Mouse (Mus musculus) gastrocnemius, adult 2 months (tissue): ENCODE data around the gene Rasal2. TPM values are rescaled to one million over a fixed set of nuclear protein-coding genes. Genes with fewer than 3 reads are reported as not detected.

Experiments used
- DNase-seq: peaks from one replicate; pipeline ENCODE4 v3.0.0; 2022
- H3K27ac ChIP-seq: fragments of 200-600 bp; 2 replicates; pipeline ENCODE4 v1.8.1; 2022; ENCODE audit warnings: mild to moderate bottlenecking
- H3K4me3 ChIP-seq: fragments of 200-600 bp; 2 replicates; pipeline ENCODE4 v1.8.1; 2022; ENCODE audit warnings: mild to moderate bottlenecking, moderate library complexity
- CTCF ChIP-seq: fragments of 200-600 bp; IDR thresholded peaks from 2 replicates; pipeline ENCODE4 v1.8.1; 2022; ENCODE audit warnings: antibody characterized with exemption, mild to moderate bottlenecking, moderate library complexity
- intact Hi-C: fragments of 180-260 bp; cut with DNase I; formaldehyde crosslinking; loops from one replicate; pipeline ENCODE4 v1.15.1; 2025
- total RNA-seq, 2 experiments: library from RNA; stranded (reverse); gene quantifications; 2 replicates each; pipeline ENCODE4 v1.2.3; 2021

Gene Rasal2
- total RNA-seq, 2 experiments from 2014 or later = 6.4 to 7.4 TPM

DNA sequence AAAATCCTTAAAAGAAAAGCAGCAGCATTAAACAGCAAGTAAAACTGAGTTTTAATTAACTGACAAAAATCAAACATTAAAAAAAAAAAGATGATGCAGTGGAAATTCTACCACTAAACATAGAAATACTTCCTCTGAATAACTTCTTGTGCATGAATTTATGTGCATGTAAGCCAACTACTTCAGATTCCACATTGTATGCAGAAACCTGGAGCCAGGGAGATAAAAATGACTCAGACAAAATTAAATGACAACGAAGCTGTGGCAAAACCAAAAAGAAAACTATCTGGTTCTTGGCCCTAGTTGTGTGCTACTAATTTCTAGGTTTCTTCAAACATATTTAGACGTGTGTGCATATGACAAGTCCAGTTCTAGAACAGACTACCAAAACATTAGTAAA lies 2.7 kb downstream of the Rasal2 start:
- TF ChIP-seq CTCF = no peak
- H3K27ac ChIP-seq = peak overlapping the region; percentile 75
- H3K4me3 ChIP-seq = peak overlapping the region; percentile 90
- DNase-seq = no peak
- intact Hi-C loops = loop anchor here (5.0 kb wide), 2 partner anchors 67 to 107 kb away; no protein-coding TSS in a partner anchor

DNA sequence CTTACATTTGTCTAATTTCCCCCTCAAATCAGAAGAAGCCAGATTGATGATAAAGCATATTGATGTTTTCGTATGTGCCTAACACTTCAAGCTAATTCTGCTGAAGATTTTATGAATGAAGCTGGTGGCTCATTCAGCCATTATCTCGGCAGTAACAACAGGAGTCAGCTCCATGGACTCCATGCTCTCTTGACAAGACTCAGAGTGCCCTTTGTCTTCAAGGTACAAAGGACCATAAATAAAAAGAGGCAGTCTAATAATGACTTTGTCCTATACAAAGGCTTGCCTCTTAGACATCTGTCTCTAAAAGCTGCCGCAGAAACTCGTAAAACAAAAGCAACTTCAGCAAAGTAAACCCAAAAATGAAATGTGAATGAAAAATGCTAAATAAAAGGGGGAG lies 24.4 kb downstream of the Rasal2 start:
- no peak overlapping the region for H3K27ac ChIP-seq
- no peak for DNase-seq
- no peak for TF ChIP-seq CTCF
- no peak overlapping the region for H3K4me3 ChIP-seq
- intact Hi-C loops = no loop called here

DNA sequence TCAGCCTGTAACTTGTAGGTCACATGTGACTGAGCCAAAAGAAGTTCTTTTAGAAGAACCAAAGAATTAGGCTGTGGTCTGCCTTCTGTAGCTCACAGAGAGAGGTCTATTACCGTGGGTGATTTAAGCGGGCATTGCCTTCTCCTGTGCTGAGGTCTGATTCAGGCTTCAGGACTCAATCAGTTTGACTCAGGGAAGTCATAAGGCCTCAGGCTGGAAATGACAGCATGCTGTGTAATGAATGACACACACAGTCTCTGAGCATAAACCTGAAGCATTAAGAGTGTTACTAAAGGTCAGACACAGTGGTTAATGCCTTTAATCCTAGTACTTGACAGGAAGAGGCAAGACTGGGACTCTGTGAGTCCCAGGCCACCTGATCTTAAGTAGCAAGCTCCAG lies 31.7 kb downstream of the Rasal2 start:
- TF ChIP-seq CTCF = no peak
- H3K27ac ChIP-seq = peak overlapping the region; percentile 43
- DNase-seq = no peak

DNA sequence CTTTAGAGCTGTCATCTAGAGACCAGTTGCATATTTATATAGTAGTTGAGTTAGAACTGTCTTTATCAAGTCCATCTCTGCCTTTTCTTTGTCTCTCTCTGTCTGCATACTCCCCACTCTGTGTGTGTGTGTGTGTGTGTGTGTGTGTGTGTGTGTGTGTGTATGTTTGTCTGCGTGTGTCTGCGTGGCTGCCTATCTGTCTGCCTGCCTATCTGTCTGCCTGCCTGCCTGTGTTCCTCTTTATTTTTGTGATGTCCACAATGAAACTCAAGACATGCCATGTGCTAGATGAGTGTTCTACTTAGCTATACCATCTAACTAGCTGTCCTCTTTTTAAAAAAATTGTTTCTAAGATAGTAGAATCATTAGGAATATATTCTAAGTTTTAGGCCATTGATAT lies 42.0 kb downstream of the Rasal2 start:
- no peak for DNase-seq
- Histone ChIP-seq H3K27ac (no peak overlapping the region), H3K4me3 (no peak overlapping the region)
- no peak for TF ChIP-seq CTCF
- intact Hi-C loops = no loop called here

More for the DNA sequence above, 31.7 kb downstream of the Rasal2 start:
- intact Hi-C loops = no loop called here
- H3K4me3 ChIP-seq = no peak overlapping the region

DNA sequence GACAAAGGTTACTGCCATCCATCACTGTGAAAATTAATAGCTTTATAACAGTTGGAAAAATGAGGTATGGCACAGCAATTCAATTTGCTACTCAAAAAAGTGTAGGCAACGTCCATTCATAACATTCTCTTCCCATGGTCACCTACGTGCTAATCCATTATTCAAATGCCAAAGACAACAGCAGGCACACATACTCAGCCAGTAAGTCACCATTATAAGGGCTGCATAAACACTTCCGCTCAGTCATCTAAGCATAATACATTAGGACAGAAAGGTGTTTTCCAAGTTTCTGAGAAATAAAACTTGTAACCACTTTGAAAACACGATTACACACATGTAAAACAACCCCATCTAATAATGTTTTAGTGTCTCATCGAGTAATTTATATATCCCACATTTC lies 44.1 kb downstream of the Rasal2 start:
- no peak for TF ChIP-seq CTCF
- no peak for DNase-seq
- H3K4me3 ChIP-seq = no peak overlapping the region
- intact Hi-C loops = no loop called here
- H3K27ac ChIP-seq = no peak overlapping the region

DNA sequence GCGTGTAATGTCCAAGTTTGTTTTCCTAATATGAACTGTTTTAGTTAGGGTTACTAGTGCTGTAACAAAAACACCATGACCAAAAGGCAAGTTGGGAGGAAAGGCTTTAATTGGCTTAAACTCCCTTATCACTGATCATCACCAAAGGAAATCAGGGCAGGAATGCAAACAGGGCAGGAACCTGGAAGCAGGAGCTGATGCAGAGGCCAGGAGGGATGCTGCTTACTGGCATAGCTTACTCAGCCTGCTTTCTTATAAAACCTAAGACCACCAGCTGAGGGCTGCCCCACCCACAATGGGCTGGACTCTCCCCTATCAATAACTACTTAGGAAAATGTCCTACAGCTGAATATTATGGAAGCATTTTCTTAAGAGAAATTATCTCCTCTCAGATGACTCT lies 65.7 kb downstream of the Rasal2 start:
- no peak overlapping the region for H3K4me3 ChIP-seq
- intact Hi-C loops = loop anchor here (5.0 kb wide), 1 partner anchor 46 kb away; no protein-coding TSS in a partner anchor
- no peak for TF ChIP-seq CTCF
- H3K27ac ChIP-seq = no peak overlapping the region
- DNase-seq = no peak

DNA sequence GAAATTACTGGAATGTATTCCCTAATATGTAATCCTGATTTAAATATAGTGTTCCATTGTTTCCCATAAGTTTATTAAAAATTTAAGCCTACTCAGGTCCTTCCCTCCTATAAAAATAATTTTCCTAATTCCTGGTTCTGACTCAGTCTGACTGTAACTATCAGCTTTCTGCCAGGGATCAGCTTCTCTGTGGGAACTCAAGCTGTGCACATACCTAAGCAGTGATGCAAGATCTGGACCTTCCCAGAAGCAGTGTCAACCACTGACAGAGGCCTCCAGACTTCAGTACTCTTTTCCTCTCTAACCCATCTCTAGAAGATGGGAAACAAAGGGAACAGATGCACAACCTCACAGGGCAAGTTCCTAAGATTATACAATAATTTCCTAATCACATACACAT lies 68.9 kb downstream of the Rasal2 start:
- Histone ChIP-seq H3K27ac (peak overlapping the region; percentile 17; the same call in 1 of the 2 replicates), H3K4me3 (no peak overlapping the region)
- intact Hi-C loops = loop anchor here (5.0 kb wide), 1 partner anchor 69 kb away; the partner anchor contains the start of gene Rasal2
- peak; percentile 27 for DNase-seq
- no peak for TF ChIP-seq CTCF

DNA sequence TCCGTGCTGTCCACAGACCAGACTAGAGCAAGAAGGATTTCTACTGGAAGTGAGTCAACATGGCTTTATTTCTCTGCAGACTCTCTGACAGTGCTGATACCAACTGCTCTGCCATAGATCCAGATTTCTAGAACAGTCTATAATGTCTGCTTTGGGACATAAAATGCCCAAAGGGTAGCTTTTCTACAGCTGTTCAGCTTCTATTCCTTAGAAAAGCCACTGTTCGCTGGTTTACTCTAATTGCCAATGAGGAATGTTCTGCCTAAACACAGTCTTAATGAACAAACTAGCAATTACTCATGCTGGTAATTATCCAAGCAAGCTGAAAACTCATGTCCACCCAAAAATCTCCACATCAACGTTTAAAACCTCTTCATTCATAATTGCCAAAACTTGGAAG lies 77.6 kb downstream of the Rasal2 start:
- intact Hi-C loops = no loop called here
- Histone ChIP-seq H3K27ac (no peak overlapping the region), H3K4me3 (no peak overlapping the region)
- DNase-seq = no peak
- no peak for TF ChIP-seq CTCF

DNA sequence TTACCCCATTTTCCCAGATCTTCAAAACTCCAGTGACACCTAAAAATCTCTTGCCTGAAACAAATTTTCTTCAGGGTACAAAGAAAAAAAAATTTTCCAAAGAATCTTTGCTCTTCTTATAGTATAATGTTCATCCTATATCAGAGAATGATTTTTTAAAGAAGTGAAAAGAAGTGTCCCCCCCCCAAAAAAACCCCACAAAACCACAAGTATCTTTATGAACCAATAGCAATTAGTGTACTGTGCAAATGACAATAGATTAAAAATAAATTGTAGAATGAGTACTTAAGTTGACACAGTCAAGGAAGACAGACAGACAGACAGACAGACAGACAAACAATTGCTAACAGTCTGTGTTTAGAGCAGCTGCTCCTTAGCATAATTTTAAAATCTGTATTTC lies 84.3 kb downstream of the Rasal2 start:
- Histone ChIP-seq H3K27ac (no peak overlapping the region), H3K4me3 (no peak overlapping the region)
- no peak for TF ChIP-seq CTCF
- DNase-seq = no peak
- intact Hi-C loops = no loop called here

DNA sequence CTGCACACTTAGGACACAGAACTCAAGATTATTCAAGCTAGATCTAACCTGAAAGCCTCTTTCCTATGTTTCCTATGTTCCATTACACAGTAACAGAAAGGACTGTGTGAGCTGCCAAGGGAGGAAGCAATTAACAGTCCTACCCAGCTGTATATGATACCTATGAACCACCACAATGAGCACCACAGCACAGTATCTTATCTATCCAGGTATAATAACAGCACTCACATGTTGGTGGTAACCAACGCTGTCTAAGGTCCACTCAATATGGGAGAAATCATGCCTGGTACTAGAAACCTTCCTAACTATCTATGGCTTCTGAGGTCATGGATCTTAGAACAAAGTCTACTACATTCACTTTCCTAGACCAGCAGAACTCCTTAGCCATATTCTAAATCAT lies 89.3 kb downstream of the Rasal2 start:
- Histone ChIP-seq H3K4me3 (no peak overlapping the region), H3K27ac (no peak overlapping the region)
- no peak for TF ChIP-seq CTCF
- DNase-seq = no peak
- intact Hi-C loops = no loop called here

DNA sequence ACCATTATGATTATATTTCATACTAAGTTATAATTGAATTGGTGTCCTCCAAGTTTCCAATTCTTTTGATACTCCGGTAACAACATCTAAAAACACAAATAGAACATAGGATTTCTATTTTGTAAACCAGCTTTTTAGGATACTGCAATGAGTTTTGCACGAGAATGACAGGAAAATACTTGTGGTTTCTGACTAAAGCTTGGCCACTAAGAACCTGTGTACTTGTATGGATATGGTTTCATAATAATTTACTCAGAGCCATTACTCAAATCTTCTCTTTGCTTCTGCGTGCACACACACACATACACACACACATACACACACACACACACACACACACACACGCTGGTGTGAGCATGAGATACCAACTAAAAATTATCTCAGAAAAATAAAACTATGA lies 93.5 kb downstream of the Rasal2 start:
- intact Hi-C loops = no loop called here
- Histone ChIP-seq H3K4me3 (no peak overlapping the region), H3K27ac (no peak overlapping the region)
- DNase-seq = no peak
- TF ChIP-seq CTCF = no peak

DNA sequence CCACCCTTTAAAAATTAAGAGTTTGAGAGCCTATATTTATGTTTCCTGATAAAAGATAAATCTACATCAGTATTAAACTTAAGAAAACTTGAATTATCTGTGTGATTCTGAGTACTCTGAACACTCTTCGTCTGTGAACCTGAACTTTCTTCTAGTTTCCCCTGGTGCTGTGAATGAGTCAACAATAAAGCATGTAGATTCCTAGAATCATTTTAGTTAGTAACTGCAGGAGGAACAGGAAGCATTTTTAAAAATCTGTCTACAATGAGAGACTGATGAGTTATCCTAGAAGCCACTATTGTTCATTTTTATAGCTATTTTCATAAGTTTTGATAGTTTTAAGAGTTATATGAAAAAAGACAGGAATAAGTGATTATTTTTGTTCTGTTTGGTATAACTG lies 111.1 kb downstream of the Rasal2 start:
- TF ChIP-seq CTCF = no peak
- Histone ChIP-seq H3K27ac (0 out of 2 replicates have a peak overlapping the region, but pooled peaks have one; percentile 39), H3K4me3 (no peak overlapping the region)
- intact Hi-C loops = loop anchor here (5.0 kb wide), 1 partner anchor 111 kb away; the partner anchor contains the start of gene Rasal2
- no peak for DNase-seq

DNA sequence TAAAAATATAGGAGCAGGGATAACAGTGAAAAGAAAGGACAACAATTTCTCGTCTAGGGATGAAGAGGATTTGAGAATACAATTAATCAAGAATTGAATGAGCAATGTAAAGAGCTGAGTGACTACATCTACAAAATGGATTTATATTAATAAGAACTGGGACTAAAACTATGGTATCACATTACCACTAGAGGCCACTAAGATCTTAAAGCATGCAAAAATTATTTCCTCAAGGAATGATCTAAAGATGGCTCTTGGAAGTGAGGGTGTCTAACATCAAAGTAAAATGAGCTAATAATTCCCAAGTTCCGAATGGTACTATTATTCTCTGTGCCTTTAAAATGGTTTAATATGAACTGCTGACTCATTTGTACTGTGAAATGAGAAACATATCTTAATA lies 112.8 kb downstream of the Rasal2 start:
- Histone ChIP-seq H3K27ac (no peak overlapping the region), H3K4me3 (no peak overlapping the region)
- TF ChIP-seq CTCF = peak; percentile 57
- DNase-seq = no peak
- intact Hi-C loops = loop anchor here (5.0 to 10.0 kb wide), 2 partner anchors 148 to 235 kb away; no protein-coding TSS in a partner anchor

DNA sequence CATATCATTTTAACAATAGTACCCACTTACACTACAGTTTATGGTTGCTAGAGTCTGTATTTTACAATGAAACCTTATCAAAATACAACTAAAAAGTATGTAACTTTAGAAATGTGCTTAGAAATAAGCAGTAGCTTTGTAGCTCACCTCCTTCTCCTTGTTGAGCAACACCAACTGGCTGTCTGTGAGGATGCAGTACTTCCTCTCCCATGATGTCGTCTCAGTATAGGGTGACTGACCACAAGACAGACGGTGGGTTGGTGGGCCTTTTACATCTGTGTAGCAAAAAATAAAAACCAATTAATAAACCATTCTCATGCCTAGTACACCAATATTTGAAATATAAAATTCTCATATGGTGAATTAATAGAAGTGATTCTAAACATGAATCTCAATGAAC lies 113.4 kb downstream of the Rasal2 start:
- TF ChIP-seq CTCF = no peak
- H3K4me3 ChIP-seq = no peak overlapping the region
- DNase-seq = no peak
- intact Hi-C loops = loop anchor here (5.0 to 10.0 kb wide), 2 partner anchors 148 to 236 kb away; no protein-coding TSS in a partner anchor
- H3K27ac ChIP-seq = no peak overlapping the region
